Mouse (Mus musculus) small intestine, adult 2 months (tissue): ENCODE results near the gene Vps36.

Source experiments
- CTCF ChIP-seq: fragments of 200-500 bp; IDR thresholded peaks from 2 replicates; pipeline ENCODE4 v1.5.1; 2012; ENCODE audit warnings: low read depth, mild to moderate bottlenecking, control low read depth, inconsistent platforms, low read length, moderate library complexity, mixed read lengths; ENCODE audit not compliant: insufficient replicate concordance, insufficient read length; ENCODE audit errors: extremely low read depth
- POLR2A ChIP-seq: fragments of 200-500 bp; IDR thresholded peaks from 2 replicates; pipeline ENCODE4 v1.6.1; 2012; ENCODE audit warnings: low read depth, mild to moderate bottlenecking, control low read depth, inconsistent platforms, low read length, moderate library complexity

DNA sequence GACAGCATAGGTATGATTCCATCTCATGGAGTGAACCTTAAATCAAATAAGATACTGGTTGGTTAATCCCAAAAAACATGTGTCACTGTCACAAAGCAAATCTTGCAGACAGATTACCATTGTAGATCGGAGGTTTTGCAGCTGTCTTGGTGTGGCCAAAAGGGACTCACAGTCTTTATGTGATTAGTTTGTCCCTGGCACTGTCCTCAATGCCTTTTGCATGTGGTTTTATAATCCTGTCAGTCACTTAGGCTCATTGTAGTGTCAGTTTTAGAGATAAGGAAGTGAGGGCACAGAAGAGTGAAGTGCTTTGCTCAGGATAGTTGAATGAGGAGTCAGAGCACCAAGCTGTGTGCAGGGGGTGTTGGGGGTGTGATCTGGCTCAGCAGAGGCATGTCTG, 53.1 kb downstream of the Vps36 start:
- TF ChIP-seq CTCF (no peak), POLR2A (no peak)
